In genomic region chr16:91545597-91546281, GRCm38 (mm10) we compare ENCODE assay signal across 8 mouse cellular contexts. TPM values are rescaled to one million over a fixed set of nuclear protein-coding genes. Genes with fewer than 3 reads are reported as not detected.
A peak's percentile ranks its signal among the peaks of the same experiment; 100 is the strongest.
DNase-seq lines count a peak whose midpoint lies in the region; ATAC-seq and TF ChIP-seq lines count a peak whose summit lies in the region.

No protein-coding gene starts in this region.

- no peaks in the 10 kb centered on the region for H3K36me3 ChIP-seq in testis, adult 2 months (ENCODE audit: control insufficient read depth, insufficient read depth, low read length)
- no peaks in the 10 kb centered on the region for H3K36me3 ChIP-seq in heart, postnatal 0 days (replicated peaks; ENCODE audit: control insufficient read depth, insufficient read depth, low read length)

- intact Hi-C loops in left cerebral cortex, postnatal 14 days (cut with DNase I) = no loop called here

- 25% methylated on average over 10 of the region's 10 CpGs for WGBS in heart, postnatal 0 days

- no peak for DNase-seq in testis, postnatal 14 days (ENCODE audit: low spot score)
- no peak for DNase-seq in heart, postnatal 0 days (ENCODE audit: low spot score)
- DNase-seq in lung, postnatal 25 days (ENCODE audit: low spot score) = peak; percentile 83
- peak; percentile 76 for DNase-seq in thymus, postnatal 25 days
- no peak for DNase-seq in left cerebral cortex, postnatal 14 days (ENCODE audit: low spot score in 2 of 2)
- no peak for DNase-seq in left cerebral cortex, adult 18-20 months (ENCODE audit: low spot score in 2 of 2)
- DNase-seq in urinary bladder, postnatal 4 days (ENCODE audit: low spot score in 2 of 2) = no peak

- peak overlapping the region; percentile 92; the same call in 1 of the 2 replicates for H3K4me2 ChIP-seq in heart, postnatal 0 days (ENCODE audit: low read depth, low read length)

- TF ChIP-seq EP300 in heart, postnatal 0 days (IDR thresholded peaks at IDR 0.05; ENCODE audit: low read depth) = no peak

- no peak for ATAC-seq in heart, postnatal 0 days (ENCODE audit: insufficient read depth, low read depth)

- H3K9me3 ChIP-seq in heart, postnatal 0 days (replicated peaks; ENCODE audit: control insufficient read depth, low read length) = no peaks in the 10 kb centered on the region

- TF ChIP-seq POLR2A in testis, adult 2 months (IDR thresholded peaks at IDR 0.05; ENCODE audit: control insufficient read depth, low read depth, low read length) = no peak

- no peak for TF ChIP-seq CTCF in testis, adult 2 months (IDR thresholded peaks at IDR 0.05; ENCODE audit: control insufficient read depth, insufficient read depth, insufficient replicate concordance, low read depth, low read length)
- no peak for TF ChIP-seq CTCF in heart, postnatal 0 days (IDR thresholded peaks at IDR 0.05; ENCODE audit: low read depth)

- H3K4me3 ChIP-seq in testis, adult 2 months (ENCODE audit: control insufficient read depth, low read depth, low read length) = no peak overlapping the region
- peak overlapping the region; percentile 84; the same call in 1 of the 2 replicates for H3K4me3 ChIP-seq in heart, postnatal 0 days (ENCODE audit: low read depth, low read length)

- peaks cover 18% of the 10 kb centered on the region for H3K4me1 ChIP-seq in testis, adult 2 months (ENCODE audit: control insufficient read depth, insufficient read depth, low read length)
- peaks cover 37% of the 10 kb centered on the region for H3K4me1 ChIP-seq in heart, postnatal 0 days (ENCODE audit: control insufficient read depth, insufficient read depth)

- peaks cover 6% of the 10 kb centered on the region; the same call in 1 of the 2 replicates for H3K27me3 ChIP-seq in testis, adult 2 months (ENCODE audit: control insufficient read depth, insufficient read depth, low read length)
- no peaks in the 10 kb centered on the region for H3K27me3 ChIP-seq in heart, postnatal 0 days (ENCODE audit: control insufficient read depth, insufficient read depth, low read length)

- 0 out of 2 replicates have a peak overlapping the region, but pooled peaks have one; percentile 20 for H3K9ac ChIP-seq in heart, postnatal 0 days (replicated peaks; ENCODE audit: low read depth, low read length)

- H3K27ac ChIP-seq in testis, adult 2 months (ENCODE audit: control insufficient read depth, insufficient read depth, low read depth, low read length) = 0 out of 2 replicates have a peak overlapping the region, but pooled peaks have one; percentile 32
- H3K27ac ChIP-seq in heart, postnatal 0 days (ENCODE audit: low read depth) = peak overlapping the region; percentile 93

RNA-seq across cellular contexts. Expression of gene Ifngr2, which starts 1.1 kb away (rescaled TPM):
- 11.4 and 12.4 TPM in 2 replicates for polyA plus RNA-seq in testis, adult 2 months (2012; rRNA removed)
- 77.7 and 87.6 TPM in 2 replicates for total RNA-seq in heart, postnatal 0 days (2014; rRNA removed; ENCODE audit: low replicate concordance)
- 149 and 175 TPM in 2 replicates for polyA plus RNA-seq in heart, postnatal 0 days (2015; fragmentation: Nextera tagmentation; extraction: Ambion mirVana)
- total RNA-seq in left cerebral cortex, postnatal 14 days (2021) = 10 to 100 TPM; 62.0 to 62.6 TPM
- total RNA-seq in left cerebral cortex, adult 18-20 months (2021) = 10 to 100 TPM; 31.3 to 41.2 TPM

RNA-seq across cellular contexts. Expression of gene Tmem50b, which starts 51.9 kb away (rescaled TPM):
- 50.6 and 54.1 TPM in 2 replicates for polyA plus RNA-seq in testis, adult 2 months (2012; rRNA removed)
- 54.6 and 62.6 TPM in 2 replicates for total RNA-seq in heart, postnatal 0 days (2014; rRNA removed; ENCODE audit: low replicate concordance)
- 51.1 and 55.7 TPM in 2 replicates for polyA plus RNA-seq in heart, postnatal 0 days (2015; fragmentation: Nextera tagmentation; extraction: Ambion mirVana)
- 100 to 1,000 TPM; 104 to 110 TPM for total RNA-seq in left cerebral cortex, postnatal 14 days (2021)
- 10 to 100 TPM; 87.7 to 92.8 TPM for total RNA-seq in left cerebral cortex, adult 18-20 months (2021)

Comparison
In these comparisons a context has a peak if more than half of its experiments do, and no peak if none do; other contexts are left out.
1. DNase-seq: peak in lung, postnatal 25 days (single experiment) and thymus, postnatal 25 days (single experiment); none in testis, postnatal 14 days (single experiment), heart, postnatal 0 days (single experiment), left cerebral cortex, postnatal 14 days (0 of 2), left cerebral cortex, adult 18-20 months (0 of 2) and urinary bladder, postnatal 4 days (0 of 2).